Mouse (Mus musculus) layer of hippocampus, adult 8-10 months (tissue): ENCODE results near the gene Cdh23. TPM values are rescaled to one million over a fixed set of nuclear protein-coding genes. Genes with fewer than 3 reads are reported as not detected.
A peak's percentile ranks its signal among the peaks of the same experiment; 100 is the strongest.

Experiments
- DNase-seq, 2 experiments: peaks; one replicate each; pipeline ENCODE4 v3.0.0; 2022; ENCODE audit warnings: low spot score in 2 of 2
- total RNA-seq, 4 experiments: library from RNA; stranded (reverse); gene quantifications; 2 replicates each; pipeline ENCODE4 v1.2.4; 2022

Cdh23 gene
- total RNA-seq, 4 experiments from 2014 or later: 3.5 to 5.6 (median 4.0) TPM

GRCm38 (mm10) chr10:60481381-60481780, 214.9 kb downstream of the Cdh23 start:
- no peak for DNase-seq

- DNase-seq: no peak
Observed at GRCm38 (mm10) chr10:60474549-60474948, 221.7 kb downstream of the Cdh23 start.

GRCm38 (mm10) chr10:60473782-60474322, 222.4 kb downstream of the Cdh23 start:
- DNase-seq: no peak

GRCm38 (mm10) chr10:60467752-60468151, 228.5 kb downstream of the Cdh23 start:
- DNase-seq: no peak

- DNase-seq: no peak
Observed at GRCm38 (mm10) chr10:60463953-60464647, 232.2 kb downstream of the Cdh23 start.

- DNase-seq: no peak
Observed at GRCm38 (mm10) chr10:60456662-60457397, 239.5 kb downstream of the Cdh23 start.

GRCm38 (mm10) chr10:60455193-60455592, 241.1 kb downstream of the Cdh23 start:
- no peak for DNase-seq

- no peak for DNase-seq
Observed at GRCm38 (mm10) chr10:60447186-60447585, 249.1 kb downstream of the Cdh23 start.

GRCm38 (mm10) chr10:60445031-60445593, 251.2 kb downstream of the Cdh23 start:
- no peak for DNase-seq

GRCm38 (mm10) chr10:60443078-60443477, 253.2 kb downstream of the Cdh23 start:
- no peak for DNase-seq

GRCm38 (mm10) chr10:60442321-60442720, 254.0 kb downstream of the Cdh23 start:
- no peak for DNase-seq

GRCm38 (mm10) chr10:60432679-60433078, 263.6 kb downstream of the Cdh23 start:
- DNase-seq: no peak

- DNase-seq: no peak
Observed at GRCm38 (mm10) chr10:60430591-60430990, 265.7 kb downstream of the Cdh23 start.

GRCm38 (mm10) chr10:60430001-60430400, 266.3 kb downstream of the Cdh23 start:
- no peak for DNase-seq

GRCm38 (mm10) chr10:60422756-60423155, 273.5 kb downstream of the Cdh23 start:
- no peak for DNase-seq

GRCm38 (mm10) chr10:60419624-60420023, 276.7 kb downstream of the Cdh23 start:
- DNase-seq: no peak

GRCm38 (mm10) chr10:60418137-60418536, 278.2 kb downstream of the Cdh23 start:
- peak; percentile 30 to 74 for DNase-seq

- no peak for DNase-seq
Observed at GRCm38 (mm10) chr10:60417041-60417440, 279.2 kb downstream of the Cdh23 start.

- DNase-seq: no peak
Observed at GRCm38 (mm10) chr10:60413756-60414155, 282.5 kb downstream of the Cdh23 start.

GRCm38 (mm10) chr10:60411794-60412193, 284.5 kb downstream of the Cdh23 start:
- no peak for DNase-seq

- DNase-seq: peak; percentile 17 to 56
Observed at GRCm38 (mm10) chr10:60407831-60408230, 288.5 kb downstream of the Cdh23 start.
